Mouse (Mus musculus): ENCODE data around the gene L3mbtl1. TPM values are rescaled to one million over a fixed set of nuclear protein-coding genes. Genes with fewer than 3 reads are reported as not detected.

The L3mbtl1 gene
- polyA plus RNA-seq, 1 experiment from 2014 or later: 0.06 TPM

DNA sequence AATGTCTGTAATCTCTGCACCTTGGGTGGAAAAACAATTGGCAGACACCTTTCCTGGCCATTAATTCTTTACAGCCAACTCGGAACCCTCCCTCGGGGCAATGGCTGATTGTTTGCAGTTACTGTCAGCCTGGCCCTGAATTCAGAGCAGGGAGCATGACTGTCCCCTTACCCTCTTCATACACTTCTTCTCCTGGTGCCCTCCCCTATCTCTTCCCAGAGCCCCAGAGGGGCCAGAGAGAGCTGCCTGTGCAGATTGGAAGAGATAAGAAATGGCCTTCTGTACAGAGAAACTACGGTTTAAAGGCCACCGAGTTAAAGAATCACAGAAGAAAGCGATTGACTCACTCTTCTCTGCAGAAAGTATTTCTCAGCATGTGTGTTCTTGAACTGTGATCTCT, 23.3 kb upstream of the L3mbtl1 start:
- no peaks in the 10 kb centered on the region for H3K9me3 ChIP-seq (replicated peaks; ENCODE audit: control insufficient read depth, low read length)
- no peaks in the 10 kb centered on the region for H3K4me1 ChIP-seq (ENCODE audit: control insufficient read depth, insufficient read depth, low read length)
- H3K27ac ChIP-seq (replicated peaks; ENCODE audit: low read depth, low read length): no peak overlapping the region
- no peak overlapping the region for H3K4me3 ChIP-seq (ENCODE audit: low read depth, low read length)
- WGBS: 69% methylated on average over 5 of the region's 5 CpGs
- H3K36me3 ChIP-seq (replicated peaks; ENCODE audit: control insufficient read depth, insufficient read depth, low read depth, low read length): no peaks in the 10 kb centered on the region
- no peaks in the 10 kb centered on the region for H3K27me3 ChIP-seq (ENCODE audit: control insufficient read depth, insufficient read depth, low read length)
- DNase-seq (ENCODE audit: low spot score): no peak
- no peak overlapping the region for H3K4me2 ChIP-seq (ENCODE audit: low read depth, low read length)
- no peak overlapping the region for H3K9ac ChIP-seq (replicated peaks; ENCODE audit: low read length)
- ATAC-seq (replicated peaks; ENCODE audit: insufficient number of reproducible peaks, low FRiP score, low TSS enrichment, low read depth): no peak

DNA sequence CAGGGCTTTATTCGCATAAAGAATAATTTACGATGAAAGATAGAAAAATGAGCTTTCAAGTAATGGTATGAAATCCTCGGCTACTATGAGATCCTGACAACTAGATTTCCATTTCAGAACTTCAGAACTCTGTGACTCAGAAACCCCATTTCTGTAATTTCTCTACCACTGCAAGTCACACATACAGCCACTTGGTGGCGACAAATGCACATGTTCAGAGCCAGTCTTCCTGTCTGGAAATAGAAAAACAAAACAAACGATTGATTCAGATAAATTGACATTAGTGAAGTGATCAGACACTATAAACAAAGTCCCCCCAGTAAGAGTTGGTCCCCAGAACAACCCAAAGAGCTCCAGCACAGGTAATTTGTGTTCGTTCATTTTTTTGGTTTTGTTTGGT, 21.1 kb upstream of the L3mbtl1 start:
- Histone ChIP-seq H3K9me3 (replicated peaks; ENCODE audit: control insufficient read depth, low read length) (no peaks in the 10 kb centered on the region), H3K27ac (replicated peaks; ENCODE audit: low read depth, low read length) (no peak overlapping the region), H3K36me3 (replicated peaks; ENCODE audit: control insufficient read depth, insufficient read depth, low read depth, low read length) (no peaks in the 10 kb centered on the region), H3K4me2 (ENCODE audit: low read depth, low read length) (no peak overlapping the region), H3K27me3 (ENCODE audit: control insufficient read depth, insufficient read depth, low read length) (no peaks in the 10 kb centered on the region), H3K9ac (replicated peaks; ENCODE audit: low read length) (no peak overlapping the region), H3K4me1 (ENCODE audit: control insufficient read depth, insufficient read depth, low read length) (no peaks in the 10 kb centered on the region), H3K4me3 (ENCODE audit: low read depth, low read length) (no peak overlapping the region)
- 14% methylated on average over 6 of the region's 6 CpGs for WGBS
- ATAC-seq (replicated peaks; ENCODE audit: insufficient number of reproducible peaks, low FRiP score, low TSS enrichment, low read depth) (no peak), DNase-seq (ENCODE audit: low spot score) (peak; percentile 74)

DNA sequence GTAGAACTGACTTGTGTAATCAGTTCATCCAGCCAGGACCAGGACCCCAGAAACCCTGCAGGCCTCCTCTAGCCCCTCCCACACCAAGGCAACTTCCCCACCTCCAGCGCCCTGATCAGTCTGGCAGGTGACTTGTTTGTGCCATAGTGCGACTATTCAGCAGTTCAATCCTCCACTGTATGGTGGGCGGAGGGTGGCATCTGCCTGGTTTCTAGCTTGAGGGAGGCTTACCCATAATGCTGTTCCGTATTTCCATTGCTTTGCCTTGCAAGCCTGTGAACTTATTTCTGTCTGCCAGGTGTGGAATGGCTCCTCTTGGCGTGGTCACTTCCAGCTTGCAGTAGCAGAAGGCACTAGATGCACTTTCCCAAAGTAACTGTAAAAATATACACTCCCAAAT, 20.4 kb upstream of the L3mbtl1 start:
- ATAC-seq (replicated peaks; ENCODE audit: insufficient number of reproducible peaks, low FRiP score, low TSS enrichment, low read depth): 0 out of 2 replicates have a peak, but pooled peaks have one; percentile 22
- no peaks in the 10 kb centered on the region for H3K9me3 ChIP-seq (replicated peaks; ENCODE audit: control insufficient read depth, low read length)
- 70% methylated on average over 5 of the region's 5 CpGs for WGBS
- no peak overlapping the region for H3K27ac ChIP-seq (replicated peaks; ENCODE audit: low read depth, low read length)
- no peaks in the 10 kb centered on the region for H3K36me3 ChIP-seq (replicated peaks; ENCODE audit: control insufficient read depth, insufficient read depth, low read depth, low read length)
- no peaks in the 10 kb centered on the region for H3K4me1 ChIP-seq (ENCODE audit: control insufficient read depth, insufficient read depth, low read length)
- H3K9ac ChIP-seq (replicated peaks; ENCODE audit: low read length): no peak overlapping the region
- no peak overlapping the region for H3K4me2 ChIP-seq (ENCODE audit: low read depth, low read length)
- no peak for DNase-seq (ENCODE audit: low spot score)
- no peaks in the 10 kb centered on the region for H3K27me3 ChIP-seq (ENCODE audit: control insufficient read depth, insufficient read depth, low read length)
- no peak overlapping the region for H3K4me3 ChIP-seq (ENCODE audit: low read depth, low read length)

DNA sequence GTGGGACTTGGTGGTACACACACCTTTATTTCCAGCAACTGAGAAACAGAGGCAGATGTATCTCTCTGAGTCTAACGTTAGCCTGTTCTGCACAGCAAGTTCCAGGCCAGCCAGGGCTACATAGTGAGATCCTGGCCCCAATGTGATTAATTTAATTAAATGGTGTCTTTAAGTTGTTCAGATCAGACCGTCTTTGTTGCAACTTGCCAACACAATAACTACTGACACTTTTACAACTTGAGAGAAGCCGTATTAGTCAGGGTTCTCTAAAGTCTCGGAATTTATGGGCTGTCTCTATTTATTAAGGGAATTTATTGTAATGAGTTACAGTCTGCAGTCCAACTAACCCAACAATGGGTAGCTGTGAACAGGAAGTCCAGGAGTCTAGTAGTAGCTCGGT, 19.1 kb upstream of the L3mbtl1 start:
- ATAC-seq (replicated peaks; ENCODE audit: insufficient number of reproducible peaks, low FRiP score, low TSS enrichment, low read depth) (no peak), DNase-seq (ENCODE audit: low spot score) (no peak)
- WGBS: 82% methylated on average over 5 of the region's 5 CpGs
- Histone ChIP-seq H3K9ac (replicated peaks; ENCODE audit: low read length) (no peak overlapping the region), H3K4me3 (ENCODE audit: low read depth, low read length) (no peak overlapping the region), H3K4me2 (ENCODE audit: low read depth, low read length) (no peak overlapping the region), H3K36me3 (replicated peaks; ENCODE audit: control insufficient read depth, insufficient read depth, low read depth, low read length) (no peaks in the 10 kb centered on the region), H3K9me3 (replicated peaks; ENCODE audit: control insufficient read depth, low read length) (no peaks in the 10 kb centered on the region), H3K27me3 (ENCODE audit: control insufficient read depth, insufficient read depth, low read length) (no peaks in the 10 kb centered on the region), H3K27ac (replicated peaks; ENCODE audit: low read depth, low read length) (no peak overlapping the region), H3K4me1 (ENCODE audit: control insufficient read depth, insufficient read depth, low read length) (no peaks in the 10 kb centered on the region)

DNA sequence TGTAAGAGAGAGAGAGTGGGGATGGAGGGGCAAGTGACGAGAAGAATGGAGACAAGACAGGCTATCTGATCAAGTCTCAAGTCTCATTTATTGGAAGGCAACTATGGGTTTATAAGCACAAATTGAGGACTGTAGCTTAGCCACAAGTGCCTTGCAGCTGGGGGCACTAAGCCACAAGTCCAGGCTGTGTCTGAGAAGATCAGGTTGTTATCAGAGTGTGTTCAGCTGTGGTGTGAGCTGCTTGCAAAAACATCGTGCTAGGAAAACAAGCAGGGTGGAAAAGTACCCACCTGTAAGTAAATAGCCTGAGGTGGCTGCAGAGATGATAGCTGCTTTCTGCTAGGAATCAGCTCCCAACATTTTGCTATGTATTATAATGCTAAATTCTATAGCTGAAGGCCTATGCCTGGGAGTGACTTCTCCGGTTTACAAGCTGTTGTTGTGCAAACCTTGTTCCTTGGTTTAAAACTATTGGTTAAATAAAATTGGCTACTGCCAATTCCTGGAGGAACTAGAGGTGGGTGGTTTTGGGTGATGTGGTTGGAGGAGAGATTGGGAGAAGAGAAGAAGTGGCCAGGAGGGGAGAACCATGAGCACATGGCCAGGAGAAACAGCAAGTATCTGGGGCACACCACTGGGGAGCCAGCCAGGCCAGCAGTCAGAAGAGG, 15.2 kb upstream of the L3mbtl1 start:
- ATAC-seq (replicated peaks; ENCODE audit: insufficient number of reproducible peaks, low FRiP score, low TSS enrichment, low read depth) (no peak), DNase-seq (ENCODE audit: low spot score) (no peak)
- Histone ChIP-seq H3K27ac (replicated peaks; ENCODE audit: low read depth, low read length) (no peak overlapping the region), H3K27me3 (ENCODE audit: control insufficient read depth, insufficient read depth, low read length) (no peaks in the 10 kb centered on the region), H3K4me1 (ENCODE audit: control insufficient read depth, insufficient read depth, low read length) (no peaks in the 10 kb centered on the region), H3K4me3 (ENCODE audit: low read depth, low read length) (no peak overlapping the region), H3K4me2 (ENCODE audit: low read depth, low read length) (no peak overlapping the region), H3K36me3 (replicated peaks; ENCODE audit: control insufficient read depth, insufficient read depth, low read depth, low read length) (no peaks in the 10 kb centered on the region), H3K9me3 (replicated peaks; ENCODE audit: control insufficient read depth, low read length) (no peaks in the 10 kb centered on the region), H3K9ac (replicated peaks; ENCODE audit: low read length) (no peak overlapping the region)
- 61% methylated on average over 3 of the region's 3 CpGs for WGBS

DNA sequence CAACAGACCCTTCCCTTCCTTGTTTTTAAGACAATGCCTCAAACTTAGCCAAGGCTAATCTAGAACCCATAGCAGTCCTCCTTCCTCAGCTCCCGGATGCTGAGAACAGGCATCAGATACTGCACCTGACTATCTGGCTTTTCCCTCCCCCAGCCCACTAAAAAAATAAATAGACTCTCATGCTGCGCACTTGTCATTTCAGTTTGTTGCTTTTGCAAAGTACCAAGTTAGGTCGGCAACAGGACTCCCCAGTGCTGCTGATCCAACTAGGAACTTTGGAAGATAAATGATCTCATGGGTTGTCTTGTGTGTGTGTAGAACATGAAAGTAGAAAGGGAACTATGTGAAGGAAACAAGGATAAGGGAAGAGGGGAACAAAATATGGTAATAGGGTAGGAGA, 13.6 kb upstream of the L3mbtl1 start:
- H3K27ac ChIP-seq (replicated peaks; ENCODE audit: low read depth, low read length): no peak overlapping the region
- 65% methylated on average over 3 of the region's 3 CpGs for WGBS
- H3K36me3 ChIP-seq (replicated peaks; ENCODE audit: control insufficient read depth, insufficient read depth, low read depth, low read length): peaks cover 5% of the 10 kb centered on the region
- H3K27me3 ChIP-seq (ENCODE audit: control insufficient read depth, insufficient read depth, low read length): no peaks in the 10 kb centered on the region
- H3K9ac ChIP-seq (replicated peaks; ENCODE audit: low read length): no peak overlapping the region
- H3K9me3 ChIP-seq (replicated peaks; ENCODE audit: control insufficient read depth, low read length): no peaks in the 10 kb centered on the region
- no peak overlapping the region for H3K4me3 ChIP-seq (ENCODE audit: low read depth, low read length)
- H3K4me2 ChIP-seq (ENCODE audit: low read depth, low read length): no peak overlapping the region
- no peak for DNase-seq (ENCODE audit: low spot score)
- ATAC-seq (replicated peaks; ENCODE audit: insufficient number of reproducible peaks, low FRiP score, low TSS enrichment, low read depth): no peak
- no peaks in the 10 kb centered on the region for H3K4me1 ChIP-seq (ENCODE audit: control insufficient read depth, insufficient read depth, low read length)

DNA sequence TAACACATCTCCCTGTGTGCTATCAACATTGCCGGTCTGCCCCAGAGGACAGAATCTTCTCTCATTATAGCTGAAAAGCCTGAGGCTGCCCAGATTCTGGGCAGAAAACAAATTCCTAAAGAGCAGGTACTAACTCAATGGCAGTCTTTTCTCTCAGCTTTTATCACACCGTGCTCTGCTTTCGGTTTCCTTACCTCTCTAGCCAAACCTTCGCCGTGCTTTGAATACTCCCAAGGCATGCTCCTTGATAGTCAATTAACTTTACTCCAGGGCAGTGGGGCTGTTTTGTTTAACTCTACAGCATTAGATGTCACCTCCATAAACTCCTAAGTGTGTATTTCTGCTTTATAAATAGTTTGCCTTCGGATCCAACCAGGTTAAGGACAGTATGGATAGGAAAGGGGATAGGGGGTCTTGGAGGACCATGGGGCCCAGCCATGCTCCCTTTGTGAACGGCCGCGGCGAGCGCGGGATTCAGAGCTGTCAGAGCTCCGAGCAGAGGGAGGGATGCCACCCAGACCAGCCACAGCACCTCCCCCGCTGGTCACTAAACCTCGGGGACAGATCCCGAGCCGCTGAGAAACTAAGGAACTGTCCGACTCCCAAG, 12.7 kb upstream of the L3mbtl1 start:
- no peaks in the 10 kb centered on the region for H3K27me3 ChIP-seq (ENCODE audit: control insufficient read depth, insufficient read depth, low read length)
- H3K4me3 ChIP-seq (ENCODE audit: low read depth, low read length): peak overlapping the region; percentile 98
- under 1% methylated on average over 18 of the region's 18 CpGs for WGBS
- peak overlapping the region; percentile 94 for H3K27ac ChIP-seq (replicated peaks; ENCODE audit: low read depth, low read length)
- peaks cover 5% of the 10 kb centered on the region for H3K36me3 ChIP-seq (replicated peaks; ENCODE audit: control insufficient read depth, insufficient read depth, low read depth, low read length)
- DNase-seq (ENCODE audit: low spot score): peak; percentile 62
- peak overlapping the region; percentile 74 for H3K4me2 ChIP-seq (ENCODE audit: low read depth, low read length)
- H3K4me1 ChIP-seq (ENCODE audit: control insufficient read depth, insufficient read depth, low read length): no peaks in the 10 kb centered on the region
- no peaks in the 10 kb centered on the region for H3K9me3 ChIP-seq (replicated peaks; ENCODE audit: control insufficient read depth, low read length)
- ATAC-seq (replicated peaks; ENCODE audit: insufficient number of reproducible peaks, low FRiP score, low TSS enrichment, low read depth): peak; percentile 74
- peak overlapping the region; percentile 100 for H3K9ac ChIP-seq (replicated peaks; ENCODE audit: low read length)

DNA sequence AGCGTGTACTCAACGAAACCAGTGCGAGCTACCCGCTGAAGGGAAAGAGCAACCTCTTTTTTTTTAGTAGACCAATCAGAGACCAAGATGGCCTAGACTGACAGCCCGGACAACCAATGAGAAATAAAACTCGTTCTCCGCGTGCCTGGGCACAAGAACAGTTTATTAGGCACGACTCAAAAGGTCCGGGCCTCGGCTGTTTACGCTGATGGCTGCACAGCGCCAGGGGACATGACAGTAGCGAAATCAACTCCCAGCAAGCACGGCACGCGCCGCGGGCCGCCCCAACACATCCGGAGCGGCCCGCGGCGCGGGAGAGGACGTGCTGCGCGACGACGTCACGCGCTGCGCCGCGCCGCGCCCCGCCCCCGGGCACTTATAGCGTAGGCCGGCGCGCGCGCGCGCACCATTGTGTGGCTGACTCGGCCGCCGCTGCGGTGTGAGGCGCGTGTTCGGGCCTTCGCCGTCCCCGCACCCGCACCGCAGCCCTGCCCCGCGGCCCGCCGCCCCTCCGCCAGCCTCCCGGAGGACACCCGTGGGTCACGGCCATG, 12.1 kb upstream of the L3mbtl1 start, which contains the start of gene Srsf6:
Srsf6 (plus strand) TSS at position 406 of the 551 bp plus-strand sequence.
- WGBS: under 1% methylated on average over 67 of the region's 68 CpGs

More for the DNA sequence above, 12.1 kb upstream of the L3mbtl1 start, which contains the start of gene Srsf6:
- Histone ChIP-seq H3K36me3 (replicated peaks; ENCODE audit: control insufficient read depth, insufficient read depth, low read depth, low read length) (peaks cover 5% of the 10 kb centered on the region), H3K4me3 (ENCODE audit: low read depth, low read length) (peak within 1 kb of the TSS; percentile 98), H3K27me3 (ENCODE audit: control insufficient read depth, insufficient read depth, low read length) (no peaks in the 10 kb centered on the region), H3K4me1 (ENCODE audit: control insufficient read depth, insufficient read depth, low read length) (no peaks in the 10 kb centered on the region), H3K9ac (replicated peaks; ENCODE audit: low read length) (peak within 1 kb of the TSS; percentile 100), H3K4me2 (ENCODE audit: low read depth, low read length) (peak within 1 kb of the TSS; percentile 74), H3K27ac (replicated peaks; ENCODE audit: low read depth, low read length) (peak within 1 kb of the TSS; percentile 94), H3K9me3 (replicated peaks; ENCODE audit: control insufficient read depth, low read length) (no peaks in the 10 kb centered on the region)
- ATAC-seq (replicated peaks; ENCODE audit: insufficient number of reproducible peaks, low FRiP score, low TSS enrichment, low read depth) (peak; percentile 84), DNase-seq (ENCODE audit: low spot score) (peak; percentile 96)
